Mouse (Mus musculus): ENCODE data around the gene Gm15557. TPM values are rescaled to one million over a fixed set of nuclear protein-coding genes. Genes with fewer than 3 reads are reported as not detected.

Gene Gm15557
- total RNA-seq, 2 experiments from 2014 or later: not detected

Other genes with a start within 250 kb of the Gm15557 start
- gene Trpc4ap, start 248.3 kb upstream of the Gm15557 start, total RNA-seq (2021): 100 to 1,000 TPM; 148 to 149 TPM
- gene Edem2, start 211.3 kb upstream of the Gm15557 start, total RNA-seq (2021): 10 to 100 TPM; 19.1 to 19.7 TPM
- not detected for gene Gm17581, start 204.9 kb upstream of the Gm15557 start, total RNA-seq (2021)
- gene Procr, start 189.6 kb upstream of the Gm15557 start, total RNA-seq (2021): under 1 TPM; 0.82 to 0.86 TPM
- 10 to 100 TPM; 33.8 to 38.0 TPM for gene Mmp24, start 165.4 kb upstream of the Gm15557 start, total RNA-seq (2021)
- gene BC029722, start 121.3 kb upstream of the Gm15557 start, total RNA-seq (2021): 10 to 100 TPM; 54.9 to 65.9 TPM
- gene Eif6, start 113.8 kb upstream of the Gm15557 start, total RNA-seq (2021): 10 to 100 TPM; 66.1 to 80.5 TPM
- not detected for gene Fam83c, start 105.9 kb upstream of the Gm15557 start, total RNA-seq (2021)
- 10 to 100 TPM; 66.0 to 70.6 TPM for gene Uqcc1, start 10.4 kb upstream of the Gm15557 start, total RNA-seq (2021)
- under 1 TPM in 1 of 2 experiments, not detected in 1; 0.27 TPM for gene Gdf5, start 4.6 kb downstream of the Gm15557 start, total RNA-seq (2021)
- gene Cep250, start 15.7 kb downstream of the Gm15557 start, total RNA-seq (2021): 10 to 100 TPM; 18.3 to 20.4 TPM
- 1 to 10 TPM; 1.5 to 1.6 TPM for gene 6430550D23Rik, start 67.2 kb downstream of the Gm15557 start, total RNA-seq (2021)
- 100 to 1,000 TPM; 195 to 222 TPM for gene Ergic3, start 67.3 kb downstream of the Gm15557 start, total RNA-seq (2021)
- not detected for gene Fer1l4, start 112.2 kb downstream of the Gm15557 start, total RNA-seq (2021)
- 1 to 10 TPM; 3.9 to 4.5 TPM for gene Spag4, start 124.4 kb downstream of the Gm15557 start, total RNA-seq (2021)
- 10 to 100 TPM; 21.7 to 29.5 TPM for gene Cpne1, start 171.2 kb downstream of the Gm15557 start, total RNA-seq (2021)
- gene Rbm12, start 171.2 kb downstream of the Gm15557 start, total RNA-seq (2021): 10 to 100 TPM; 22.3 to 26.9 TPM
- 10 to 100 TPM; 19.2 to 22.8 TPM for gene Gm28036, start 186.4 kb downstream of the Gm15557 start, total RNA-seq (2021)
- 100 to 1,000 TPM; 143 to 169 TPM for gene Romo1, start 203.3 kb downstream of the Gm15557 start, total RNA-seq (2021)
- 10 to 100 TPM; 39.2 to 40.4 TPM for gene Nfs1, start 203.5 kb downstream of the Gm15557 start, total RNA-seq (2021)
- 100 to 1,000 TPM; 223 to 344 TPM for gene Rbm39, start 239.5 kb downstream of the Gm15557 start, total RNA-seq (2021)

Data from left cerebral cortex, postnatal 36 days (tissue).